Mouse (Mus musculus): ENCODE data around the gene Phkg1. TPM values are rescaled to one million over a fixed set of nuclear protein-coding genes. Genes with fewer than 3 reads are reported as not detected.
"Not testable (repeated sequence)": the region's sequence is repeated elsewhere in the genome, so short reads cannot be mapped to it uniquely, and the experiment has no call there.

Phkg1 gene
- polyA plus RNA-seq (2012; rRNA removed) = 28.0 and 35.5 TPM in 2 replicates

DNA sequence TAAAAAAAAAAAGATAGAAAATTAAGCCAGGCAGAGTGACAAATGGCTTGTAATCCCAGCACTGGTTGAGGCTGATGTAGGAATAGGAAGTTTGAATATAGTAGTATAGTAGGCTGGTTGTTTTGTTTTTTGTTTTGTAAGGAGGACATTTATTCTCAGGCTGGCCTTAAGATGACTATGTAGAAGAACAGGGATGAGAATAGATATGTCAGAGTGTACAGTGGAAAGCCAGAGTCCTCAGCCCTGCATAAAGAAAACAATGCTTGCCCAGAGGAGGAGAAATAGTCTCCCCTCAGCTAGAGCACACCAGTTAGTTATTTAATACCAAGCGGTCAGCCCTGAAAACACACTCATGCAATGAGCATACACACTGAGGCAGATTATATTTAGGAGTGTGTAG, at the start of gene Phkg1:
Gene Phkg1 (minus strand): TSS at position 101 of the 400 bp plus-strand sequence.
- no peak for DNase-seq (ENCODE audit: extremely low spot score in 1 of 2, low spot score in 1 of 2)

DNA sequence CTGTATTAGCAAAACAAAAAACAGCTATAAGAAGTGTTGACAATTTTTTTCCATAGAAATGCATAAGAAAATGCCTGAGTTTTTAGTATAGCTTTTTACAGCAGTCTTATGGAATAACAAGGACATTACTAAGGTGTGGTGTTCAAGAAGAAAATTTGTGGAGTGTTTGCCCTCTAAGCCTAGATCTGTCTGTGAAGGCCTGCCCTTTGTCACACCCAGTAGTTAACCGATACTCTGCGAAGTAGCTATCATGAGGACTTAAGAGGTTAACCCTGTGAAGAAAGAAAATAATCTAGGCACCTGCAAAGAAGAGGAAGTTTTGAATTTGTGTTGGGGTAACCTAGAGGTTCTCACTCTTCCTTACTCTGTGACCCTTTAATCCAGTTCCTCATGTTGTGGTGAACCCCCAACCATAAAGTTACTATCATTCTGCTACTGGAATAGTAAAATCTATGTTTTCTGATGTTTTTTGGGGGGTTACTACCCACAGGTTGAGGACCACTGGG, 49.2 kb upstream of the Phkg1 start:
- DNase-seq (ENCODE audit: extremely low spot score in 1 of 2, low spot score in 1 of 2) = no peak

DNA sequence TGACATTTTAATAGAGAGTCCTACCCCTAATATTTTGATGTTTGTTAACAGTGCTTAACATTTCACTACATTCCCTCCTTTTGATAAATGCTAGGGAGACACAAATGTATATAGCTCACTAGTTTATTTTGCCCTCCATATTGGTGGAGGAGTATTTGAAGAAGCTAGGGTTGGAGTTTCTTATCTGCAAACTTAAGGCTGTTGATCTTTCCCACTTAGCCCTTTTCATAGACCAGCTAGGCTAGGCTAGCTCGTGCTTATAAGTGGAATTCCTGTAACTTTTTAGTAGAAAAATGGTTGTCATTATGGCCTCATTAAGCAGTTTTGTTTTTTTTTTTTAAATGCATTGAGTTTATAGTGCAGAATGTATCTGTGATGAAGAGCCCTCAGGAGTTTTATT, 45.1 kb upstream of the Phkg1 start:
- DNase-seq (ENCODE audit: extremely low spot score in 1 of 2, low spot score in 1 of 2) = no peak

DNA sequence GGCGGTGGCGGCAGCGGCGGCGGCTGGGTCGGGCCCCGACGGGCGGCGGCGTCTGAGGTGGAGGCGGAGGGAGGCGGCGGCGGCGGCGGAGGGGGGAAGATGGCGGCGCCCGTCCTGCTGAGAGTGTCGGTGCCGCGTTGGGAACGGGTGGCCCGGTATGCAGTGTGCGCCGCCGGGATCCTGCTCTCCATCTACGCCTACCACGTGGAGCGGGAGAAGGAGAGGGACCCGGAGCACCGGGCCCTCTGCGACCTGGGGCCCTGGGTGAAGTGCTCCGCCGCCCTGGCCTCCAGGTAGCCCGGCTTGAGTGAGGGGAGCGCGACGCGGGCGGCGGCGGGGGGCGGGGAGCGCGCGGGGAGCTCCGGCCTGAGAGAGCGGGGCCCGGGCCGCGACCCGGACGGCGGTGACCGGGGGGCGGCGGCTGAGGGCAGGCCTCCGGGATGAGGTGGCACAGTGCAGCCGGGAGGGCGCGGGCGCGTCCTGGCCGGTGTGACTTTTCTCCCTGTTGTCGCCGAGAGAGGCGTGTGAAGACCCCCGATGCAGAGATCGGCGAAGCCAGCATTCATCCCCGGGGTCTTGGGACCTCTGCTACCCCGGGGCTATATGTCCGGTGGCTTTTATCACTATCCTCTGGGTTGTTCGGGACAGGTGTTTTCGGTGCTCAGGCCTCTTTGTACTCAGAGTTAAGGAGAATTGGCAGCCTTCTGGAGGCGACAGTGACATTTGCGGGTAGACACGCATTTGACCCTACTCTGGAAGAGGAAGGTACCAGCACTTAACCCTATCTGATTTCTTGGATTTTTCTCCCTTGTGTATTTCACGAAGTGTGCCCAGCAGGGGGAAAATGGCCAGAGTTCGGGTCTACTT, 44.0 kb upstream of the Phkg1 start:
- DNase-seq (ENCODE audit: extremely low spot score in 1 of 2, low spot score in 1 of 2) = peak in 1 of 2 experiments; percentile 19

DNA sequence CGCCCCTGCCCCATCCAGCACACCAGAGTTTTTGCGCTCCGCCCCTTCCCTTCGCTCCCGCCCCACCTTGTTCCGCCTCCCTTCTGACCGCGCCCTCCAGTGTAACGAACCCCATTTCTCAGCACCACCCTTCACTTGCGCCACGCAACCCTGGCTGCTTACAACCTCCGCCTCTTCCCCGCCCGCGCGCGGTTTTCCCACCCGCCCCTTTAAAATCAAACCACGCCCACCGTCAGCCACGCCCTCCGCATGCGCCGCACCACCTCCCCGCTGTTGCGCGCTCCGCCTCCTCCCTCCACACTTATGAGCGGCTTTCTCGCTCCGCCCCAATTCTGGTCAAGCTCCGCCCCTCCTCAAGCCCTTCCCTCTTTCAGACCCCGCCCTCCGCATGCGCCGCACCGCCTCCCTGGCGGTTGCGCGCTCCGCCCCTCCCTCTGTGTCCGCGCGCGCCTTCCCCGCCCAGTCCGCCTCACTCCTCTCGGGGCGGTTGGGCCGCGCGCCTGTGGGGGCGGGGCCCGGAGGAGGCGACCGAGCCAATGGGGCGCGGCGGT, 43.2 kb upstream of the Phkg1 start, which contains the start of gene Vkorc1l1:
Gene Vkorc1l1 (plus strand): TSS at position 476 of the 551 bp plus-strand sequence.
- DNase-seq (ENCODE audit: extremely low spot score in 1 of 2, low spot score in 1 of 2) = peak; percentile 94 to 99

DNA sequence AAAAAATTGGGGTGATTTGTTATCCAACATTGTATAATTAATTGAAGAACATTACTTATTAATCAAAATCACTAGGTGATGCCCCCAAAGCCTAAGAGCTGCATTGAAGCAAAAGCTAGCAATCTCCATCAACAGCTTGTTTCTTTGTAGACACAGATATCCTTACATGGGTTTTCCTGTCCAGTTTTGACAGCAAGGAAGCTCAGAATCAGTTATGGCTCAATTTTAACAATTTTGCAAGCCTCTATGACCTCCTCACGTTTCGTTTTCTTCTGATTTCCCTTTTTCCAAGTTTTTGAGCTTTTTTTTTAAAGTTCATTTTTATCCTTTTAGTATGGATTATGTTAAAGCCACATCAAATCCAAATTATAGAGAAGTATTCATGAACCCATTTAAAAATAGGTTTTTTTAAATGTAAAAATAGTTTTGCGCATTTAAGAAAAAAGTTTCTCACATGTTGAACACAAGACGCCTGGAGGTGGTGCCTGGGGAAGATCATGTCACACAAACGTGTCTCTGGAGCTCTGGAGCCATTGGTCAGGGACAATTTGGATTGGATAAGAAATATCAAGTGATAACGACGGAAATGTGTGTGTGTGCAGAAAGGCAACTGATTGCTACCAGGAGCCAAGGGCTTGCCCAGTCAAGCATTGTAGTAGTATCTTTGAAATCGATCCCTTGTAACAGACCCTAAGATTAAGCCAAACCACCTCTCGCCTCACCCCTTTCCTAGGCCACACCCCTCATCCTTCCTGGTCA, 42.6 kb upstream of the Phkg1 start:
- DNase-seq (ENCODE audit: extremely low spot score in 1 of 2, low spot score in 1 of 2) = no peak

DNA sequence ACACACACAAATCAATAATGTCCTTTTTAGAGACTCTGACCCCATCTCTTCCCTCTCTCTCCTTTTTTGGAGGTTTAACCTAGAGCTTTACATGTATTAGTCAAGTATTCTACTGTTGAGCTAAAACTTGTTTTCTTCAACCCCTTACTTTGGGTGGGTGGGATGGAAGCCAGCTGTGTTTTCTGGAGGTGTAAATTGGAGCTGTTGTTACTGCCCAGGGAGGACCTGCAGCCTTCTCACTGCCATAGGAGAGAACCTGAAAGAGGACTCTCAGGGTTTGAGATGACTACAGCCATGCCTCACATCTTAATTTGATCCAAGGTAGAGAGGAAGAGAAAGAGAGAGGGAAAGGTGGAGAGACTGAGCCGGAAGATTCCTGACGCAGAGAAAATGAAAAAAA, 41.9 kb upstream of the Phkg1 start:
- DNase-seq (ENCODE audit: extremely low spot score in 1 of 2, low spot score in 1 of 2) = no peak

DNA sequence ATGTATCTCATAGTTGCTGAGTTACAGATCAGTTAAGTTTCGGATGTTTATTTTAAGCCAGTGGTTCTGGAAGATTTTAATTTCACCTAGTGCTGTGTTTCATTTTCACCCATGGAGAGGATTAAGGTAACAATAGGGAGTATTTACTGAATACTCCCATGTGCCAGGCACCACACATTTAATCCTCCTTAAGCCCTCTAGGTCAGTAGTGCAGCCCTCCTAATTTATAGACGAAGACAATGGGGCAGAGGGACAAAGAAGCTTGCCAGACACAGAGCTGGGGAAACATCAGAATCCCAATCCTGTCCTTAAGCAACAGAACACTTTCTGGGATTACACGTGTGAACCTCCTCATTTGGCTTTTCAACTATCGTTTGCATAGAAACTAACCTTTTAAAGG, 38.6 kb upstream of the Phkg1 start:
- DNase-seq (ENCODE audit: extremely low spot score in 1 of 2, low spot score in 1 of 2) = no peak

DNA sequence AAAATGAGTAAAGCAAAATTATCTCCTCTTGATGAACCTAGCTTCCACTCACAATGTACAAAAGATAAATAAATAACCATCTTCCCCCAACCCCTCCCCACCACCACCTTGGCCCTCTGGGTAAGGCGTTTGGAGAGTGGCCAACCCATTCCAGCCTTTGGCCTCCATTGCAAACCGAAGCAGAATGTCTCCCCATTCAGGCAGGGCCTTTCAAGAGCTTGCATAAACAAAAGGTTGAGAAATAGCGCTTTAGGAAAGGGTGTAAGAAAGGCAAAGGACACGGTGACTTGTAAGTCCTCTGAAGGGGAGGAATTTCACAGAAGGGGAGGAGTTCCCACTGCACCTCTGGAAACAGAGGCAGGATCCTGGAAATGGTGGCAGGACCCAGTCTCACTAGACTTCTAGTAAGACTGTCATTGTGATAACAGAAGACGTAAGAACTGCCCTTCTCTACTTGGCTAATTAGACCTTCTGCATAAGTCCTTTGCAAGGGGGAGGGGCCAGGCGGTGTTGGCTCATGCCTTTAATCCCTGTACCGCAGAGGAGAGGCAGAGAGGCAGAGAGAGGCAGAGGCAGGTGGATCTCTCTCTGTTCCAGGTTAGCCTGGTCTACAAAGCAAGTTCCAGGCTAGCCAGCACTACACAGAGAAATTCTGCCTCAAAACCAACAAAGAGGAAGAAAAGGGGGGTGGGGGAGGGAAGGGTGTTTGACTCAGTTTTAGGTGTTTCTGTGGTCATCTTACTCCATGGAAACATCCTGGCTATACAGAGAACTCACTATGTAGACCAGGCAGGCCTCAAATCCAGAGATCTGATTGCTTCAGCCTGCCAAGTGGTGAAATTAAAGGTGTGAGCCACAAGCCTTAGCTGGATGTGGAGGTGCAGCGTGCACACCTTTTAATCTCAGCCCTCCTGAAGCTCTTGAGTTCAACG, 31.8 kb upstream of the Phkg1 start:
- no peak for DNase-seq (ENCODE audit: extremely low spot score in 1 of 2, low spot score in 1 of 2)

DNA sequence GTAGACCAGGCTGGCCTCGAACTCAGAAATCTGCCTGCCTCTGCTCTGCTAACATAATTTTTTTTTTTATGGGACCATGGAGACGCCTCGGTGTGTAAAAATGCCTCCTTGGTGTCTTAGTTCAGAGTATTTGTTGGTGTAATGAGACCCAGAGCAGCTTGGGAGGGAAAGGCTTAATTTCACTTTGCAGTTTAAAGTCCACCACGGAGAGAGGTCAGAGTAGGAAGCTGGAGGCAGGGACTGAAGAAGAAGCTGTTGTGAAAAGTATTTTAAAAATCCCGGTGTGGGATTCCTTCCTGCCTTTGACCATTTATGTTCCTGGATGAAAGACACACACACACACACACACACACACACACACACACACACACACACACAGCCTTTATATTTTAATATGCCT, 27.6 kb upstream of the Phkg1 start:
- DNase-seq (ENCODE audit: extremely low spot score in 1 of 2, low spot score in 1 of 2) = no peak

DNA sequence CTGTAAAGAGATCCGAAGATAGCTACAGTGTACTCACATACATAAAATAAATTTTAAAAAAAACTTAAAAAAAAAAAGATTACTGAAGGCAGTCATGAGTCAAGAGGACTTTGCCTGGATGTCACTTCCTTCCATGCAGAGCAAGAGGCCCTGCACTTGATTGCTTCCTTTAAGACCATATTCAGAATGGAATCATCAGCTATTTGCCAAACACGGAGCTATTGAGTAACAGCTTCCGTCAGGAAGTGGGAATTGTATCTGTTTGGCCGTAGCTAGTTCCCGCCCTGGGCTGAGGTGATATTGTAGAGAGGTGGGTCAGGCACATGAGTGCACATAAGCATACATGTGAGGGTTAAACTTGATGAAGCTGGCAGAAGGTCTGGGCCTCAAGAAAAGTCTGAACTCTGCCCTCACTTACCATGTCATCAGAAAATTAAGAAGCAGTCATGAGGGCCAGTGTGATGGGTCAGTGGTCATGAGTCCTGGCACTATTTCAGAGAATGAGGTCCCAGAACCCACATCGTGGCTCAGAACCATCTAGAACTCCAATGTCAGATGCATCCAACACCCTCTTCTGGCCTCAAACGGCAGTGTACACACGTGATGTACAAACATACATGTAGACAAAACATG, 26.6 kb upstream of the Phkg1 start:
- DNase-seq (ENCODE audit: extremely low spot score in 1 of 2, low spot score in 1 of 2) = no peak

DNA sequence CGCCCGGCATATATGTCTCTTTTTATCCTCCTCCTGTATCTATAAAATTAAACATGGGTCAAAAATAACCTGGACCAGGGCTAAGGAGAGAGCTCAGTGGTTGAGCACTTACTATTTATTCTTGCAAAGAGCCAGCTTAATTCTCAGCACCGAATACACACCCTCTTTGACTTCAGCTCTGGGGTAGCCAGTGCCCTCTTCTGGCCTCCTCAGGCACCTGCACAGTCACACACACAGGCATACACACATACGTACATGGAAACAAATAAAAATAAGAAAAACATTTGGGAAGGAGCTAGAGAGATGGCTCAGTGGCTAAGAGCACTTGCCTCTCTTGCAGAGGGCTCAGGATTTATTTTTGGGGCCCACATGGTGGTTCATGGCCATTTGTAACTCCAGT, 23.6 kb upstream of the Phkg1 start:
- DNase-seq (ENCODE audit: extremely low spot score in 1 of 2, low spot score in 1 of 2) = no peak

DNA sequence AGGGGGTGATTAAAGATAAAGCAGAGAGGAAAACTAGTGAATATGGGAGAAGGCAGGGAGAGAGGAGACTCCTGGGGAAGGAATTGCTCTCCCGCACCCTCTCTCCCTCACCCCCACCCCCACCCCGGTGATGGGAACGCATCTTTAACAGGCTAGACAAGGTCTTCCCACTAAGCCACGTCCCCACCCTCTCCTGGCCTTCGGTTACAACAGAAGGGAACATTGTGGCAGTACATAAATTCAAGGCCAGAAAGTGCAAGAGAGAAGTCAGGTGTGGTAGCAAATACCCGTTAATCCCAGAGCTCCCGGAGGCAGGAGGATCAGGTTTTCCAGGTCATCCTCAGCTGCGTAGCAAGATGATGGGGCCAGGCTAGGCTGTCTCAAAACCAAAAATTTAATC, 21.0 kb upstream of the Phkg1 start:
- no peak for DNase-seq (ENCODE audit: extremely low spot score in 1 of 2, low spot score in 1 of 2)

DNA sequence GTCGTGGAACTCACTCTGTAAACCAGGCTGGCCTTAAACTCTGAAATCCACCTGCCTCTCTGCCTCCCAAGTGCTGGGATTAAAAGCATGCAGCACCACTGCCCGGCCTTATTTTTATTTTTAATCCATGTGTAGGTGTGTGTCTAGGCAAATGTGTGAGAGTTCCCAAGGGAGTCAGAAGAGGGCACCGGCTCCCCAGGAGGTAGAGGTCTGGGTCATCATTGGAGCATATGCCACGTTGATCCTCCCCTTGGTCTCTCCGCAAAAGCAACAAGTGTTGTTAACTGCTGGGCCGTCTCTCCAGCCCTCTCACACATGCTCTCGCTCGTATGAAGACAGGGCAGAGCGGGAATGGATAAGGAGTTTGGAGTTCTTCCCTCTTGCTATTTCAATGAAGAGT, 20.4 kb upstream of the Phkg1 start:
- DNase-seq (ENCODE audit: extremely low spot score in 1 of 2, low spot score in 1 of 2) = no peak

DNA sequence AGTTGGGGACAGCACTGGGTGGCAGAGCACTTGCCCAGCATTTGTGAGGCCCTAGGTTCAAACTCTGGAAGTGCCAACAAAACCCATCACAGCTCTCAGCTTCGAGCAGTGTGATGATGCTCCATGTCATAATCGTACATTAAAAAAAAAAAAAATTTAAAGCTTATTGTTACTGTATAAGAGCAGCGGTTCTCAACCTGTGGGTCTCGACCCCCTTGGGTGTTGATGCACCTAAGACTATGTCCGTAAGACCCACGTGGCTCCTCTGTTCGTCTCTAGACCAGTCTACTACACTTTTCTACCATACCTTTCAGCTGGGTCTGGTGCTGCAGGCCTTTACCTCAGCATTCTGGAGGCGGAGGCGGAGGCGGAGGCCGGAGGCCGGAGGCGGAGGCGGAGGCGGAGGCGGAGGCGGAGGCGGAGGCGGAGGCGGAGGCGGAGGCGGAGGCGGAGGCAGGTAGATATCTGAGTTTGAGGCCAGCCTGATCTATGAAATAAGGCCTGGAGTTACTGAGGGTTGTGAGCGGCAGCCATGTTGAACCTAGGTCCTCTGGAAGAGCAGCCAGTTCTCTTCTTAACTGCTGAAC, 19.8 kb upstream of the Phkg1 start:
- DNase-seq (ENCODE audit: extremely low spot score in 1 of 2, low spot score in 1 of 2) = no peak

DNA sequence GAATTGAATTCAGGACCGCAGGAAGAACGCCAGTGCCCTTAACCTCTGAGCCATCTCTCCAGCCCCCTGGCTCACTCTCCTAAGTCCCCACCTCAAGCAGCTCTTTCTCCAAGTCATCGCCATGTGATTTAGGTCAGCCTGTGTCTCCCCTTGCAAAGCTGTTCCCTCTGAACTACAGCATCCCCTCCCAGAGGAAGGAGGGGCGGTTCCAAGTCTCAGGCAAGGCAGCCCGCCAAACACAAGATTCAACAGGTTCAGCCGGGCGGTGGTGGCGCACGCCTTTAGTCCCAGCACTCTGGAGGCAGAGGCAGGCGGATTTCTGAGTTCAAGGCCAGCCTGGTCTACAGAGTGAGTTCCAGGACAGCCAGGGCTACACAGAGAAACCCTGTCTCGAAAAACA, 17.1 kb upstream of the Phkg1 start:
- not testable (repeated sequence) for DNase-seq (ENCODE audit: extremely low spot score in 1 of 2, low spot score in 1 of 2)

DNA sequence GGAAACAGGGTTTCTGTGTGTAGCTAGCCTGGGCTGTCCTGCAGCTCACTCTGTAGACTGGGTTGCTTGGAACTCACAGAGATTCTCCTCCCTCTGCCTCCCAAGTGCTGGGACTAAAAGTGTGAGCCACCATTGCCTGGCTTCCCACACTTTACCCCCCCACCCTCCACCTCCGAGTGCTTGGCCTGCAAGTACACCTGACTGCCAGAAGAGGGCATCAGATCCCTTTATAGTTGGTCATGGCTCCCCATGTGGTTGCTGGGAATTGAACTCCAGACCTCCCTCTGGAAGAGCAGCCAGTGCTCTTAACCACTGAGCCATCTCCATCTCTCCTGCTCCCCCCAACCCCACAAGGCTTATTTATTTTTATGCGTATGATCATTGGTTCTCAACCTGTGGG, 15.7 kb upstream of the Phkg1 start:
- DNase-seq (ENCODE audit: extremely low spot score in 1 of 2, low spot score in 1 of 2) = no peak

DNA sequence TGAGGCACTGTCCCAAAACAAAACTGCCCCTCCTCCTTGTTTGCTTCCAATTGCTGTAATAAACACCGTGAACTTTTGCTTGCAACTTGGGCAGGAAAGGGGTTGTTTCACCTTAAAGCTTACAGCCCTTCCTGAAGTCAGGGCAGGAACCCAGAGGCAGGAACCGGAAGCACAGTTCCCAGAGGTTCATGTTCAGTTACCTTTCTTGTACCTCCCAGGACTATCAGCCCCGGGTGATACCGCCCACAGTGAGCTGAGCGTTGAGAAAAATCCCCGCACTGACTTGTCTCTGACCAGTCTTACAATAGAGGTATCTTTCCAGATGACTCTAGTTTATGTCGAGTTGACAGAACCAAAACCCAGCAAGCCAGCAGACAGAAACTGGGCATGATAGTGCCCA, 11.2 kb upstream of the Phkg1 start:
- no peak for DNase-seq (ENCODE audit: extremely low spot score in 1 of 2, low spot score in 1 of 2)

DNA sequence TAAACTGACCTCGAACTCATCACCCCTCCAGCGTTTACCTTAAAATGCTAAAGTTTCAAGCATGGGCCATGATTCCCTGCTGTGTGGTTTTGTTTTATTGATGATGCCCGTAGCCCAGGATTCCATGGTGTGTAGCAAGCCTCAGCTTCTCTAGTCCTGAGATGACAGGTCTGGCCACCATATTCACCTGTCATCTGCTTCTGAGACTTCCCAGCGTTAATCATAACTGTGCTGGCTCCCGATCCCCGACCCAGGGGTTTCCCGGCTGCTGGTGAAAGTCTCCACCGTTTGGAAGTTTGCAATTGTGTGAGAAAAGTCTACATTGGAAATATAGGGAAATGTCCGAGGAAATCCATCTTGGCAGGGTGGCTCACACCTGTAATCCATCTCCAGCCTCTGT, 10.8 kb upstream of the Phkg1 start:
- DNase-seq (ENCODE audit: extremely low spot score in 1 of 2, low spot score in 1 of 2) = no peak
